Mouse (Mus musculus) monocyte, adult 2 months (primary cell): ENCODE results near the gene Vmn2r47.
"Not testable (repeated sequence)": the region's sequence is repeated elsewhere in the genome, so short reads cannot be mapped to it uniquely, and the experiment has no call there.

ENCODE experiments used
- DNase-seq, 2 experiments: peaks; one replicate each; pipeline ENCODE4 v3.0.0; 2022; ENCODE audit warnings: low spot score in 2 of 2, low read depth in 1 of 2

Gene Vmn2r47

DNA sequence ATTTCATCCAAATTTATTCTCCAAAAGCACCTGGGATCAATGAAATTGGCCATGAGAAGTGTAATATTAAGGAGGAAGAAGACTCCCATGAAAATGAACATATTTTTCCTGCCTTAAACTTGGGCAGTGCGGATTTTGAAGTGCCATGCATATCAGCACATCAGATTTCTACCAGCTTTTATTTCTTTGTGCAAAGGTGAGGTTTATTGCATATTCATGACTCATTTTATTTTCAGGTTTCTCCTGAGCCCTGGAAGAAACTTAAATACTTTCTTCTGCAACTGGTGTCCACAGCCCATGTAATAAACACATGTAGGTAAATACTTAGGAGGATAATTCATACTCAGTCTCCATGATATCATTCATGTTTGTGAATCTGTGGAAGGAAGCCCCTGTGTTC lies at the start of gene Vmn2r47:
TSS of gene Vmn2r47 (minus strand) at position 101 of the 400 bp plus-strand sequence.
- not testable (repeated sequence) for DNase-seq

DNA sequence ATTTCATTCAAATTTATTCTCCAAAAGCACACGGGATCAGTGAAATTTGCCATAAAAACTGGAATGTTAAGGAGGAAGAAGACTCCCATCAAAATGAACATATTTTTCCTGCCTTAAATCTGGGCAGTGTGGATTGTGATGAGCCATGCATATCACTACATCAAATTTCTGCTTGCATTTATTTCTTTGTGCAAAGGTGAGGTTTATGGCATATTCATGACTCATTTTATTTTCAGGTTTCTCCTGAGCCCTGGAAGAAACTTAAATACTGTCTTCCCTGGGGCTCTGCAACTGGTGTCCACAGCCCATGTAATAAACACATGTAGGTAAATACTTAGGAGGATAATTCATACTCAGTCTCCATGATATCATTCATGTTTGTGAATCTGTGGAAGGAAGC lies 70.7 kb downstream of the Vmn2r47 start, which contains the start of gene Vmn2r46:
TSS of gene Vmn2r46 (minus strand) at position 101 of the 400 bp plus-strand sequence.
- not testable (repeated sequence) for DNase-seq
